Mouse (Mus musculus) A20 (cell line): ENCODE results near the gene Hlf.

Experiments
- DNase-seq: peaks from one replicate; pipeline ENCODE4 v3.0.0-alpha.2; 2011; ENCODE audit warnings: low read depth, low spot score

Gene Hlf

GRCm38 (mm10) chr11:90340836-90341235 lies 49.9 kb downstream of the Hlf start:
- no peak for DNase-seq

GRCm38 (mm10) chr11:90334816-90335215 lies 55.9 kb downstream of the Hlf start:
- no peak for DNase-seq

- no peak for DNase-seq
Measured at GRCm38 (mm10) chr11:90332737-90333136, 58.0 kb downstream of the Hlf start.

GRCm38 (mm10) chr11:90330202-90330694 lies 60.4 kb downstream of the Hlf start:
- no peak for DNase-seq

GRCm38 (mm10) chr11:90326836-90327235 lies 63.9 kb downstream of the Hlf start:
- DNase-seq = no peak

GRCm38 (mm10) chr11:90326146-90326545 lies 64.5 kb downstream of the Hlf start:
- no peak for DNase-seq

GRCm38 (mm10) chr11:90324597-90324996 lies 66.1 kb downstream of the Hlf start:
- no peak for DNase-seq

- DNase-seq = no peak
Measured at GRCm38 (mm10) chr11:90320922-90321321, 69.8 kb downstream of the Hlf start.

- DNase-seq = peak; percentile 44
Measured at GRCm38 (mm10) chr11:90317482-90317881, 73.2 kb downstream of the Hlf start.

GRCm38 (mm10) chr11:90314606-90315005 lies 76.1 kb downstream of the Hlf start:
- DNase-seq = no peak

GRCm38 (mm10) chr11:90306993-90307392 lies 83.7 kb downstream of the Hlf start:
- DNase-seq = peak; percentile 46

- no peak for DNase-seq
Measured at GRCm38 (mm10) chr11:90306067-90306466, 84.6 kb downstream of the Hlf start.

GRCm38 (mm10) chr11:90294622-90295021 lies 96.1 kb downstream of the Hlf start:
- DNase-seq = no peak

- DNase-seq = no peak
Measured at GRCm38 (mm10) chr11:90292766-90293165, 97.9 kb downstream of the Hlf start.

- no peak for DNase-seq
Measured at GRCm38 (mm10) chr11:90291156-90291555, 99.5 kb downstream of the Hlf start.

GRCm38 (mm10) chr11:90286550-90287154 lies 104.0 kb downstream of the Hlf start:
- no peak for DNase-seq
